Mouse (Mus musculus): ENCODE results near the gene Bin2. TPM values are rescaled to one million over a fixed set of nuclear protein-coding genes. Genes with fewer than 3 reads are reported as not detected.

The Bin2 gene
- polyA plus RNA-seq, 1 experiment from 2014 or later = 62.1 TPM

DNA sequence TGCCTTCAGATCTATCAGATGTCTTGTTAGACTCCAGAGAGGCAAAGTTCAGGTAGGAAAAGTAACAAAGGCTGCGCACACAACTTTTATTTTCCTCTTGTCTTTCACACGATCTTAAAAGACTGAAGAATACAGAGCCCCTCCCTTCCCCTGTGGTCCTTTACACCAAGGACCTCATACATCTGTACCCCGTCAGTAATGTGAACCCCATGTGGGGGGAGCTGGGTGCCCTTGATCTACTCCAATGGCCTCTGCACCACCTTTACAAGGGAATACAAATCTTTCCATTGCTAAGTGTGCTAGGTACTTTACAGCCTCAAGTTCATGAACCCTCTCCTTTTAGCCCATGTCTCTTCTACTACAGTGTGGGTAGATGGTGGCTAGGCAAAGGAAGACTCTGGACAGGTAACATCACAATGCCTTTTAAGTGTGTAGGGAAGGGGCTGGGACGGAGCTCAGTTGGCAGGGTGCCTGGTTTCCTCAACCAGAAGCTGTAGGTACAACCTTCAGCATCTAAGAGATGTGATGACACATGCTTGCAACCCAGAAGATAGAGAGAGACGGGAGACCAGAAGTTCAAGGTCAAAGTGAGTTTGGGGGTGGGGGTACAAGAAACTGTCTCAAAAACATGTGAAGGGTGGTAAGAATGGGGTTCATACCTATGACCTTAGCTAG, 1.3 kb downstream of the Bin2 start:
- peaks cover 38% of the 10 kb centered on the region for H3K4me1 ChIP-seq (replicated peaks; ENCODE audit: control insufficient read depth, insufficient read depth, low read length)
- H3K27me3 ChIP-seq (replicated peaks; ENCODE audit: control insufficient read depth, insufficient read depth, low read length) = no peaks in the 10 kb centered on the region
- H3K9ac ChIP-seq (ENCODE audit: low read depth, low read length) = peak overlapping the region; percentile 44; the same call in 1 of the 2 replicates
- peak overlapping the region; percentile 64 for H3K4me2 ChIP-seq
- WGBS = 63% methylated on average over 5 of the region's 5 CpGs
- H3K9me3 ChIP-seq (ENCODE audit: control insufficient read depth, low read length) = no peaks in the 10 kb centered on the region
- H3K4me3 ChIP-seq (ENCODE audit: low read depth, low read length) = peak overlapping the region; percentile 63
- peak overlapping the region; percentile 26; the same call in 1 of the 2 replicates for H3K27ac ChIP-seq (ENCODE audit: low read depth, low read length)
- no peaks in the 10 kb centered on the region for H3K36me3 ChIP-seq (ENCODE audit: control insufficient read depth, insufficient read depth, low read length)
- DNase-seq (ENCODE audit: low spot score) (no peak), ATAC-seq (replicated peaks; ENCODE audit: low FRiP score) (no peak)

- ATAC-seq (replicated peaks; ENCODE audit: low FRiP score) (no peak), DNase-seq (ENCODE audit: low spot score) (no peak)
- 41% methylated on average over 6 of the region's 6 CpGs for WGBS
- Histone ChIP-seq H3K4me2 (peak overlapping the region; percentile 64), H3K27me3 (replicated peaks; ENCODE audit: control insufficient read depth, insufficient read depth, low read length) (no peaks in the 10 kb centered on the region), H3K36me3 (ENCODE audit: control insufficient read depth, insufficient read depth, low read length) (no peaks in the 10 kb centered on the region), H3K4me3 (ENCODE audit: low read depth, low read length) (peak overlapping the region; percentile 63), H3K9me3 (ENCODE audit: control insufficient read depth, low read length) (no peaks in the 10 kb centered on the region), H3K9ac (ENCODE audit: low read depth, low read length) (0 out of 2 replicates have a peak overlapping the region, but pooled peaks have one; percentile 44), H3K4me1 (replicated peaks; ENCODE audit: control insufficient read depth, insufficient read depth, low read length) (peaks cover 37% of the 10 kb centered on the region), H3K27ac (ENCODE audit: low read depth, low read length) (peak overlapping the region; percentile 70; the same call in 1 of the 2 replicates)
Measured at GRCm38 (mm10) chr15:100667420-100667819, 1.9 kb downstream of the Bin2 start.

GRCm38 (mm10) chr15:100666851-100667250, 2.5 kb downstream of the Bin2 start:
- 10% methylated on average over 12 of the region's 12 CpGs for WGBS
- H3K9ac ChIP-seq (ENCODE audit: low read depth, low read length) = no peak overlapping the region; the same call in 1 of the 2 replicates
- DNase-seq (ENCODE audit: low spot score) = no peak
- no peak for ATAC-seq (replicated peaks; ENCODE audit: low FRiP score)
- peak overlapping the region; percentile 70 for H3K27ac ChIP-seq (ENCODE audit: low read depth, low read length)
- H3K36me3 ChIP-seq (ENCODE audit: control insufficient read depth, insufficient read depth, low read length) = no peaks in the 10 kb centered on the region
- H3K27me3 ChIP-seq (replicated peaks; ENCODE audit: control insufficient read depth, insufficient read depth, low read length) = no peaks in the 10 kb centered on the region
- peaks cover 37% of the 10 kb centered on the region for H3K4me1 ChIP-seq (replicated peaks; ENCODE audit: control insufficient read depth, insufficient read depth, low read length)
- no peaks in the 10 kb centered on the region for H3K9me3 ChIP-seq (ENCODE audit: control insufficient read depth, low read length)
- H3K4me3 ChIP-seq (ENCODE audit: low read depth, low read length) = peak overlapping the region; percentile 28
- H3K4me2 ChIP-seq = peak overlapping the region; percentile 64

- 2% methylated on average over 7 of the region's 7 CpGs for WGBS
- Histone ChIP-seq H3K27ac (ENCODE audit: low read depth, low read length) (peak overlapping the region; percentile 70), H3K4me3 (ENCODE audit: low read depth, low read length) (peak overlapping the region; percentile 18), H3K9ac (ENCODE audit: low read depth, low read length) (0 out of 2 replicates have a peak overlapping the region, but pooled peaks have one; percentile 12), H3K9me3 (ENCODE audit: control insufficient read depth, low read length) (no peaks in the 10 kb centered on the region), H3K4me1 (replicated peaks; ENCODE audit: control insufficient read depth, insufficient read depth, low read length) (peaks cover 37% of the 10 kb centered on the region), H3K36me3 (ENCODE audit: control insufficient read depth, insufficient read depth, low read length) (no peaks in the 10 kb centered on the region), H3K4me2 (peak overlapping the region; percentile 64), H3K27me3 (replicated peaks; ENCODE audit: control insufficient read depth, insufficient read depth, low read length) (no peaks in the 10 kb centered on the region)
- DNase-seq (ENCODE audit: low spot score) (no peak), ATAC-seq (replicated peaks; ENCODE audit: low FRiP score) (0 out of 2 replicates have a peak, but pooled peaks have one; percentile 35)
Measured at GRCm38 (mm10) chr15:100666219-100666696, 3.1 kb downstream of the Bin2 start.

- Histone ChIP-seq H3K4me3 (ENCODE audit: low read depth, low read length) (peak overlapping the region; percentile 18), H3K4me1 (replicated peaks; ENCODE audit: control insufficient read depth, insufficient read depth, low read length) (peaks cover 37% of the 10 kb centered on the region), H3K27me3 (replicated peaks; ENCODE audit: control insufficient read depth, insufficient read depth, low read length) (no peaks in the 10 kb centered on the region), H3K36me3 (ENCODE audit: control insufficient read depth, insufficient read depth, low read length) (no peaks in the 10 kb centered on the region), H3K9ac (ENCODE audit: low read depth, low read length) (no peak overlapping the region), H3K27ac (ENCODE audit: low read depth, low read length) (peak overlapping the region; percentile 57; the same call in 1 of the 2 replicates), H3K9me3 (ENCODE audit: control insufficient read depth, low read length) (no peaks in the 10 kb centered on the region), H3K4me2 (peak overlapping the region; percentile 64)
- DNase-seq (ENCODE audit: low spot score) (no peak), ATAC-seq (replicated peaks; ENCODE audit: low FRiP score) (no peak)
- WGBS = 30% methylated on average over 9 of the region's 9 CpGs
Measured at GRCm38 (mm10) chr15:100665411-100666218, 3.7 kb downstream of the Bin2 start.

DNA sequence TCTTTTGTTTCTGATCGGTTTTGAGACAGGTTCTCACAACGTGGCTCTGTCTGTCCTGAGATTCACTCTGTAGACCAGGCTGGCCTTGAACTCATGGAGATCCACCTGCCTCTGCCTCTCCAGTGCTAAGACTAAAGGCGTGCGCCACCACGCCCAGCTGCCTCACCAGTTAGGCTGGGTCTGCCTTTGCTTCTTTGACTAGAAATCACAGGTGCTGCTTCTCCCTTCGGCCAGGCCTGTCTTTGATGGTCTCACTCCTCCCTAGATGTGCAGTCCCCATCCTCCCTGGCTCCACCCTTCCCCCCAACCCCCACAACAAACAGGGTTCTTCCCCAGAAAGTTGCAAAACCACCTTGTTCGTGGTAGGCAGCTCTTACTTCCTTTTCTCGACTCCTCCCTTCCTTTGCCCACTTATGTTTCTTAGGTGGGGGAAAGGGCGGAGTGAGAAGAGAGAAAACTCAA, 4.5 kb downstream of the Bin2 start:
- no peaks in the 10 kb centered on the region for H3K36me3 ChIP-seq (ENCODE audit: control insufficient read depth, insufficient read depth, low read length)
- no peak overlapping the region for H3K27ac ChIP-seq (ENCODE audit: low read depth, low read length)
- H3K27me3 ChIP-seq (replicated peaks; ENCODE audit: control insufficient read depth, insufficient read depth, low read length) = no peaks in the 10 kb centered on the region
- peaks cover 37% of the 10 kb centered on the region for H3K4me1 ChIP-seq (replicated peaks; ENCODE audit: control insufficient read depth, insufficient read depth, low read length)
- 50% methylated on average over 9 of the region's 9 CpGs for WGBS
- no peaks in the 10 kb centered on the region for H3K9me3 ChIP-seq (ENCODE audit: control insufficient read depth, low read length)
- H3K9ac ChIP-seq (ENCODE audit: low read depth, low read length) = no peak overlapping the region
- ATAC-seq (replicated peaks; ENCODE audit: low FRiP score) (no peak), DNase-seq (ENCODE audit: low spot score) (no peak)
- H3K4me3 ChIP-seq (ENCODE audit: low read depth, low read length) = no peak overlapping the region
- no peak overlapping the region for H3K4me2 ChIP-seq

DNA sequence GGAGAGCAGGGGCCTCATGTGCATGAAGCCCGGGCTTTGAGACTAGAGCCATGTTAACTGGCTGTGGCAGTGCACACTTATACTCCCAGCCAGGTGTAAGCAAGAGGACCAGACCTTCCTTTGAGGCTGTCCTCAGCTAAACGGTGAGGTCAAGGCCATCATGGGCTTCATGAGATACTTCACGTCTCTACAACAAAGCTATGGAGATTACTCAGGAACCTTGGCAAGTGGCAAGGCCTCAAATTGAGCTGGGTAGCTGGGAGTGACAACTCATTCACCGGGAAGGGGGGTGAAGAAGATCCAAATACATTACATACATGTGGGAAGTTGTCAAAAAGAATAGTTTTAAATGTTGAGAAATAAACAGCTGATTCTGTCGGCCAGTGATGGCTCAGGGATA, 8.5 kb downstream of the Bin2 start:
- Histone ChIP-seq H3K9ac (ENCODE audit: low read depth, low read length) (no peak overlapping the region), H3K27me3 (replicated peaks; ENCODE audit: control insufficient read depth, insufficient read depth, low read length) (no peaks in the 10 kb centered on the region)
- 87% methylated on average over 5 of the region's 5 CpGs for WGBS

DNA sequence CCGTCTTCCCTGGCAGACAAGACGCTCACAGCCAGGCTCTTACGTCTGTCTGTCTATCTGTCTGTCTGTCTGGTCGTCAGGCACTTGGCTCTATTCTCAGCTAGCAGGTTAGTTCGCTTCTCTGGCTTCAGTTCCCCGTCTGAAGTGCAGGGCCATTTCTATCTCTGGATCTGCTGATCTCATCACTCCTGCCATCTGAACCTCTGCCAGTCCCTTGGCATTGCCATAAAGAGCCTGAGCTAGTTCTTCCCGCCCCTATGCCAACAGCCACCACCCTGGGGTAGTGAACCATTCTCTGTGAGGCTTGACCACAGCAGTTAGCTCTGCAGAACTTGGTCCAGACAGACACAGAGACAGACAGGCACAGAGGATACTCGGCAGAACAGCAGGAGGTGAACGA, 9.0 kb downstream of the Bin2 start:
- ATAC-seq (replicated peaks; ENCODE audit: low FRiP score) (no peak), DNase-seq (ENCODE audit: low spot score) (no peak)
- H3K36me3 ChIP-seq (ENCODE audit: control insufficient read depth, insufficient read depth, low read length) = no peaks in the 10 kb centered on the region; the same call in 1 of the 2 replicates
- no peak overlapping the region for H3K9ac ChIP-seq (ENCODE audit: low read depth, low read length)
- H3K27ac ChIP-seq (ENCODE audit: low read depth, low read length) = no peak overlapping the region
- no peak overlapping the region for H3K4me3 ChIP-seq (ENCODE audit: low read depth, low read length)
- H3K9me3 ChIP-seq (ENCODE audit: control insufficient read depth, low read length) = no peaks in the 10 kb centered on the region
- no peak overlapping the region for H3K4me2 ChIP-seq
- peaks cover 5% of the 10 kb centered on the region for H3K4me1 ChIP-seq (replicated peaks; ENCODE audit: control insufficient read depth, insufficient read depth, low read length)
- 77% methylated on average over 9 of the region's 9 CpGs for WGBS
- no peaks in the 10 kb centered on the region for H3K27me3 ChIP-seq (replicated peaks; ENCODE audit: control insufficient read depth, insufficient read depth, low read length)

More for the DNA sequence above, 8.5 kb downstream of the Bin2 start:
- Histone ChIP-seq H3K9me3 (ENCODE audit: control insufficient read depth, low read length) (no peaks in the 10 kb centered on the region), H3K4me3 (ENCODE audit: low read depth, low read length) (no peak overlapping the region), H3K4me2 (no peak overlapping the region), H3K36me3 (ENCODE audit: control insufficient read depth, insufficient read depth, low read length) (no peaks in the 10 kb centered on the region; the same call in 1 of the 2 replicates), H3K4me1 (replicated peaks; ENCODE audit: control insufficient read depth, insufficient read depth, low read length) (peaks cover 10% of the 10 kb centered on the region), H3K27ac (ENCODE audit: low read depth, low read length) (no peak overlapping the region)
- DNase-seq (ENCODE audit: low spot score) = no peak
- ATAC-seq (replicated peaks; ENCODE audit: low FRiP score) = no peak
